Mouse (Mus musculus): Measurements from ENCODE around the gene Ptprg. TPM values are rescaled to one million over a fixed set of nuclear protein-coding genes. Genes with fewer than 3 reads are reported as not detected.
A peak's percentile ranks its signal among the peaks of the same experiment; 100 is the strongest.

The Ptprg gene
- total and polyA plus RNA-seq, 3 experiments: 25.1 to 57.1 (median 54.0) TPM

DNA sequence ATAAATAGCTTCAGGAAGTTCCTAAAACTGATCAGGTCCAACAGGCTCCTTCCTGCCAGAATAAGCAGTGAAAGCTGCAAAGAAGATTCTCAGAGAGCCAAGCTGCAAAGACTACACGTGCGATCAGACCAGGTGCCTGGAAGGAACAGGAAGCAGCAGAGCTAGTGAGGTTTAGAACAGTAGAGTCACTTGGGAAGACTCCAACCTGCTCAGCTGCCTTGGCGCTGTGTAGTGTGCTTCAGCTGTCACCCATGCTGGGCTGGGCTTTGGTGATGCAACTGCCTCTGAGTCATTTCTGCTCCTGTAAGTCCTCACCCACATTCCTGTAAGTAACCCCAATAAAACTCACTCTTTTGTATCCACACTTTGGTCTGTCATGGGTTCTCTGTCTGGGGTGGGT is 87.7 kb downstream of the Ptprg start:
- no peak for DNase-seq
- intact Hi-C loops (cut with DNase I): loop anchor here (5.0 to 10.0 kb wide), 2 partner anchors 84 to 504 kb away; no protein-coding TSS in a partner anchor
- H3K36me3 ChIP-seq (ENCODE audit: control insufficient read depth, insufficient read depth, low read length): peaks cover 5% of the 10 kb centered on the region
- WGBS: 82% methylated on average over 3 of the region's 3 CpGs
- H3K27me3 ChIP-seq (ENCODE audit: control insufficient read depth, insufficient read depth, low read length): no peaks in the 10 kb centered on the region
- H3K4me1 ChIP-seq (ENCODE audit: control insufficient read depth, insufficient read depth, low read length): peaks cover 3% of the 10 kb centered on the region
- no peak overlapping the region for H3K27ac ChIP-seq
- H3K4me3 ChIP-seq: no peak overlapping the region
- peaks cover 4% of the 10 kb centered on the region; the same call in 1 of the 2 replicates for H3K79me2 ChIP-seq (replicated peaks; ENCODE audit: control insufficient read depth, insufficient read depth, low read length)
- no peak overlapping the region for H3K9ac ChIP-seq (ENCODE audit: low read depth, low read length)
- TF ChIP-seq CTCF (IDR thresholded peaks at IDR 0.05) (no peak), POLR2A (IDR thresholded peaks at IDR 0.05; ENCODE audit: insufficient read depth, low read depth, low read length) (no peak), EP300 (IDR thresholded peaks at IDR 0.05; ENCODE audit: insufficient read depth, low read depth, low read length) (no peak)

DNA sequence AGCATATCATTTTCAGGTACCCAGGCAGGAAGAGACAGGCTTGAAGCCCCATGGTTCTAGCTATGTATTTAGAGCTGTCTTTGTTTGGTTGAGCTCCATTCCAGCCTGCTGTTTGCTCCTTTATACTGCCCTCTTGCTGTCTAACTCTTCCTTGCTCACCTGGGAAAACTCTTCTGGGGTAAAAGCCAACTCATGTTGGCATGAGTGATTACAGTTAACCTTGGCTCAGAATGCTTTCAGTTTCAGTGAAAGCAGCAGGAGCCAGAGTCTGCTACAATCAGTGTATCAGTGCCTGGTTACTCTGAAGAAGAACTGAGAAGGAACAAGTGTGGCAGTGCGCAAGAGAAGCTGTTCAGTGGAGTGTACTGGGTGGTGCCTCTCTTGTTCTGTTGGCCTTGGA is 89.6 kb downstream of the Ptprg start:
- no peak overlapping the region for H3K27ac ChIP-seq
- H3K9ac ChIP-seq (ENCODE audit: low read depth, low read length): no peak overlapping the region
- peaks cover 3% of the 10 kb centered on the region for H3K4me1 ChIP-seq (ENCODE audit: control insufficient read depth, insufficient read depth, low read length)
- TF ChIP-seq POLR2A (IDR thresholded peaks at IDR 0.05; ENCODE audit: insufficient read depth, low read depth, low read length) (no peak), CTCF (IDR thresholded peaks at IDR 0.05) (peak; percentile 64)
- intact Hi-C loops (cut with DNase I): loop anchor here (5.0 to 10.0 kb wide), 2 partner anchors 86 to 502 kb away; no protein-coding TSS in a partner anchor
- DNase-seq: peak in 1 of 2 experiments; percentile 26
- H3K27me3 ChIP-seq (ENCODE audit: control insufficient read depth, insufficient read depth, low read length): no peaks in the 10 kb centered on the region
- H3K36me3 ChIP-seq (ENCODE audit: control insufficient read depth, insufficient read depth, low read length): peaks cover 5% of the 10 kb centered on the region
- H3K79me2 ChIP-seq (replicated peaks; ENCODE audit: control insufficient read depth, insufficient read depth, low read length): peaks cover 6% of the 10 kb centered on the region; the same call in 1 of the 2 replicates
- 56% methylated on average over 1 of the region's 1 CpGs for whole genome bisulfite sequencing
- no peak overlapping the region for H3K4me3 ChIP-seq

DNA sequence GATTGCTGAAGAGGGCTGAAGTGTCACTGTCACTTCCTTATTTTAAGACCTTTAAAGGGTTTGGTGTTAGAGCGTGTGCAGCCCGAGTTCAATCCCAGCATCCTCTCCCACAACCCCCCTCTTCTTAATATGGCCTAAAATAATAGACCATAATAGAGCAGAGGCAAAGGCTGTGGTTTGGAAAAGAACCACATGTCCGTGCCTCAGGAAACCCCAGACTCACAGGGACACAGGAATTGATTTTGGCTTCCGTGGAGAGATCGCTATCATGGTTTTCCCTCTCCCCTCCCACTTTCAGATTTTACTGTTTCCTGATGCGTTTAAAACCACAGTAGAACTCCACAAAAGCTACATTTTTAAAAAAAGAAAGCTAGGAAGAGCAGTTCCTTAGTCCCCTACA is 104.0 kb downstream of the Ptprg start:
- peaks cover 10% of the 10 kb centered on the region for H3K79me2 ChIP-seq (replicated peaks; ENCODE audit: control insufficient read depth, insufficient read depth, low read length)
- no peak overlapping the region for H3K4me3 ChIP-seq
- H3K27me3 ChIP-seq (ENCODE audit: control insufficient read depth, insufficient read depth, low read length): no peaks in the 10 kb centered on the region
- WGBS: 41% methylated on average over 6 of the region's 6 CpGs
- TF ChIP-seq EP300 (IDR thresholded peaks at IDR 0.05; ENCODE audit: insufficient read depth, low read depth, low read length): peak; percentile 62; the same call in 1 of the 2 replicates
- TF ChIP-seq POLR2A (IDR thresholded peaks at IDR 0.05; ENCODE audit: insufficient read depth, low read depth, low read length): no peak
- no peak for TF ChIP-seq CTCF (IDR thresholded peaks at IDR 0.05)
- intact Hi-C loops (cut with DNase I): no loop called here
- H3K9ac ChIP-seq (ENCODE audit: low read depth, low read length): no peak overlapping the region
- no peak for DNase-seq
- peaks cover 7% of the 10 kb centered on the region for H3K4me1 ChIP-seq (ENCODE audit: control insufficient read depth, insufficient read depth, low read length)
- no peak overlapping the region for H3K27ac ChIP-seq
- no peaks in the 10 kb centered on the region; the same call in 1 of the 2 replicates for H3K36me3 ChIP-seq (ENCODE audit: control insufficient read depth, insufficient read depth, low read length)

DNA sequence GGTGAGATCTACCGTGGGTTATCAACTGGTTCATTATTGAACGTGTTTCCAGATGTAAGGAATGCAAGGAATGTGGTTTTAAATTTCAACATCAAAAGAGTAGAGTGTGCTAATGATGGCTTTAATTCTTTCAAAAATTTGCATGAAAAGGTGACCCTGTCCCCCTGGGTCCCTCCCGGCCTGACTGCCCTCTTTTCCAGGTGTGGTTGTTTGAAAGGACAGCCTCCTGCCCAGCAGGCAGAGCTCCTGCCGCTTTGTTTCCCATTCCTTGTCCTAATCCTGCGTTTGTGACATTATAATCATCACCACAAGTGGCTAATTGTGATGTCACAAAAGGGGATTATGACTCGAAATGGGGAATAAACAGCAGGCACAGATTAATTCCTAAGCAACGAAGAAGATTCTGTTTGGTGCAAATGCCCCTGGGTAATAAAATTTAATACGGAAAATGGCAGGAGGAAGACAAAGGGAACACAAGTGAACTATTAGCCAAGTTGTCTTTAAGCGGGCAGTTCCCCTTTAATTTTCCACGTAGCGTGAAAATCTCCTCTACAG is 110.4 kb downstream of the Ptprg start:
- peaks cover 3% of the 10 kb centered on the region; the same call in 1 of the 2 replicates for H3K36me3 ChIP-seq (ENCODE audit: control insufficient read depth, insufficient read depth, low read length)
- no peak for TF ChIP-seq CTCF (IDR thresholded peaks at IDR 0.05)
- H3K27ac ChIP-seq: no peak overlapping the region
- intact Hi-C loops (cut with DNase I): no loop called here
- no peak for DNase-seq
- H3K27me3 ChIP-seq (ENCODE audit: control insufficient read depth, insufficient read depth, low read length): no peaks in the 10 kb centered on the region
- H3K4me3 ChIP-seq: no peak overlapping the region
- no peak overlapping the region for H3K9ac ChIP-seq (ENCODE audit: low read depth, low read length)
- H3K79me2 ChIP-seq (replicated peaks; ENCODE audit: control insufficient read depth, insufficient read depth, low read length): peaks cover 13% of the 10 kb centered on the region
- H3K4me1 ChIP-seq (ENCODE audit: control insufficient read depth, insufficient read depth, low read length): peaks cover 11% of the 10 kb centered on the region
- WGBS: 80% methylated on average over 11 of the region's 11 CpGs

DNA sequence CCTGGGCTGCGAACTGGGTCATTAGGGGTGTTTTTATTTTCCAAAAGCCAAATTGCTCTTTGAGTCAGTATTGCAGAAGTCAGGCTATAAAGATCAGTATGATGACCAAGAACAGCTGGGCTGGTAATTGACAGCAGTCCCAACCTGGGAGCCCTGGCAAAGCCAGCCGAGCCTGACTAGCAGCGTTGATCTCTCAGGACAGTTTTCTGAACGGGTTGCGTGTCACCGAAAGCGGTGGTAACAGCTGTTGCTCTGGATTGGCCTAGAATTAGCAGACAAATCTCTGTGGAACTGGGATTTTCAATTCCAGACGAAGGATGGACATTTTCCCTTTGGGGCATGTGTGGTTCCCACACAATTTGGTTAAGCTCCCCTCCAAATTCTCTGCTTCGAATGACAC is 111.0 kb downstream of the Ptprg start:
- H3K36me3 ChIP-seq (ENCODE audit: control insufficient read depth, insufficient read depth, low read length): peaks cover 3% of the 10 kb centered on the region; the same call in 1 of the 2 replicates
- 65% methylated on average over 9 of the region's 9 CpGs for WGBS
- H3K4me1 ChIP-seq (ENCODE audit: control insufficient read depth, insufficient read depth, low read length): peaks cover 9% of the 10 kb centered on the region
- intact Hi-C loops (cut with DNase I): no loop called here
- TF ChIP-seq POLR2A (IDR thresholded peaks at IDR 0.05; ENCODE audit: insufficient read depth, low read depth, low read length) (no peak), EP300 (IDR thresholded peaks at IDR 0.05; ENCODE audit: insufficient read depth, low read depth, low read length) (no peak), CTCF (IDR thresholded peaks at IDR 0.05) (no peak)
- H3K79me2 ChIP-seq (replicated peaks; ENCODE audit: control insufficient read depth, insufficient read depth, low read length): peaks cover 13% of the 10 kb centered on the region
- no peaks in the 10 kb centered on the region for H3K27me3 ChIP-seq (ENCODE audit: control insufficient read depth, insufficient read depth, low read length)
- no peak overlapping the region for H3K9ac ChIP-seq (ENCODE audit: low read depth, low read length)
- DNase-seq: peak in 1 of 2 experiments; percentile 21
- H3K27ac ChIP-seq: peak overlapping the region; percentile 6; the same call in 1 of the 2 replicates
- no peak overlapping the region for H3K4me3 ChIP-seq

DNA sequence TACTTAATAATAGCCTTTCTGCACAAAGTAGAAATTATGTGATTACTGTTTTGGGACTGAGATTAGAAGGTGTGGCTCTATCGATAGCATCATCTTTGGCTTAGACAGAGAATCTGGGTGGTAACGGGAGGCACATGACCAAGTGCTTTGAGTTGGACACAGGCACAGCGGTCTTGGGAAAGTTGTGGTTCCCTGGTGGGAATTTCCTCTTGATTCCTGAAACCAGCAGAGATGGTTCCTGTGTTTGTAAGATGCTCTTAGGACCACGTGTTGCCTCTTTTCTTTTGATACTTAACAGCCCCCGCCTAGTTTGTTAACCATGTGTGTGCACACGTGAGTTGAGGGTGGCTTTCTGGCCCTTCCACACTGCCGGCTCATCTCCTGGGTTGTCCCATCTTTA is 111.7 kb downstream of the Ptprg start:
- peaks cover 3% of the 10 kb centered on the region; the same call in 1 of the 2 replicates for H3K36me3 ChIP-seq (ENCODE audit: control insufficient read depth, insufficient read depth, low read length)
- DNase-seq: no peak
- no peak overlapping the region for H3K27ac ChIP-seq
- WGBS: 50% methylated on average over 7 of the region's 7 CpGs
- TF ChIP-seq POLR2A (IDR thresholded peaks at IDR 0.05; ENCODE audit: insufficient read depth, low read depth, low read length) (no peak), EP300 (IDR thresholded peaks at IDR 0.05; ENCODE audit: insufficient read depth, low read depth, low read length) (no peak), CTCF (IDR thresholded peaks at IDR 0.05) (no peak)
- intact Hi-C loops (cut with DNase I): no loop called here
- H3K27me3 ChIP-seq (ENCODE audit: control insufficient read depth, insufficient read depth, low read length): no peaks in the 10 kb centered on the region
- H3K9ac ChIP-seq (ENCODE audit: low read depth, low read length): no peak overlapping the region
- H3K4me1 ChIP-seq (ENCODE audit: control insufficient read depth, insufficient read depth, low read length): peaks cover 9% of the 10 kb centered on the region
- H3K79me2 ChIP-seq (replicated peaks; ENCODE audit: control insufficient read depth, insufficient read depth, low read length): peaks cover 12% of the 10 kb centered on the region
- H3K4me3 ChIP-seq: no peak overlapping the region
